Mouse (Mus musculus): ENCODE measurements at regions not wholly inside any gene's neighbourhood (a gene's known extent, or its start where the extent isn't known, plus 50 kb on each side); places are given as distances from the start of the nearest gene placed in this dataset.
"Not testable (repeated sequence)": the region's sequence is repeated elsewhere in the genome, so short reads cannot be mapped to it uniquely, and the experiment has no call there.

DNA sequence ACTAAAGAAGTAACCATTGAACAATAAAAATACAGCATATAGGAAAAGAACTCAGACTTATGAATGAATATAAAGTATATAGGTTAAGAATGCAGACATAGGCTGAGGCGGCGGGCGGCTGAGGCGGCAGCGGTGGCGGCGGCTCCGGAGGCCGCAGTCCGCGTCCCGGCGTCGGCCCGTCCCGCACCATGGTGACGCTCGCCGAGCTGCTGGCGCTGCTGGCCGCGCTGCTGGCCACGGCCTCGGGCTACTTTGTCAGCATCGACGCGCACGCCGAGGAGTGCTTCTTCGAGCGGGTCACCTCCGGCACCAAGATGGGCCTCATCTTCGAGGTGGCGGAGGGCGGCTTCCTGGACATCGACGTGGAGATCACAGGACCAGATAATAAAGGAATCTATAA is 757.6 kb upstream of the Kirrel3 start:
- not testable (repeated sequence) for DNase-seq (ENCODE audit: low spot score in 2 of 2)

DNA sequence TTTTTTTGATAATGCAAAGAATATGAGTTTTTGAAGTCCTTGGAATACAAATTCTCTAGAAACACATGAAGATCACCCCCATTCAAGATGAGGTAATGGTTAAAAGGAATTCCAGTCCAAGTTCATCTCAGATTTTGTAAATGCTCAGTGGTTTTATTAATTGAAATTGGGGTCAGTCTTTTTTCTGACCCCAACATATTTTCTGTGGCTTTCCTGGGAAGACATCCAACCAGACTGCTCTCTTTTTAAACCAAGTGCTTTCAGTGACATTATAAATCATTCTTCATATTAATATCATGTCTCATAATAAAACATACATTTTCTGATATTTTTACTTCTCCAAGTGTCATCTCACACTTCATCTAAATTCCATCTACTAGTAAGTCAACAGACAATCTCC is 725.0 kb upstream of the Kirrel3 start:
- no peak for DNase-seq (ENCODE audit: low spot score in 2 of 2)

DNA sequence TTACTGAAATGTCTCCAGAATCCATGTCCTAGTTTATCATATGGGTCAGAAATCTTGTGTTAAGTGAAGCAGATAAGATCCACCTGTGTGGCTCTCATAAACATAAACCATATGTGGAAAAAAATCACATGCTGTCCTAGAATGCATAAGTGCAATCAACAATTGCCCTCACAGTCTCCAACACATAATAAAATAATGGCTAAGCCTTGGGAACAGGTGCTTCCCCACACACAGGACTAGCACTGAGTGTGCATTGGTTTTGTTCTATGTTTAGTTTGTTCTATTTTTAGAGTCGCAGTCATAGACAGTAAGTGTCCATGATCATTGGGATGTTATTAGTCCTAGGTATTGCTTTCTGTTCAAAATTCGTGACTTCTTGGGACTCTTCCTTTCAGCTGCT is 719.5 kb upstream of the Kirrel3 start:
- DNase-seq (ENCODE audit: low spot score in 2 of 2), result no peak

DNA sequence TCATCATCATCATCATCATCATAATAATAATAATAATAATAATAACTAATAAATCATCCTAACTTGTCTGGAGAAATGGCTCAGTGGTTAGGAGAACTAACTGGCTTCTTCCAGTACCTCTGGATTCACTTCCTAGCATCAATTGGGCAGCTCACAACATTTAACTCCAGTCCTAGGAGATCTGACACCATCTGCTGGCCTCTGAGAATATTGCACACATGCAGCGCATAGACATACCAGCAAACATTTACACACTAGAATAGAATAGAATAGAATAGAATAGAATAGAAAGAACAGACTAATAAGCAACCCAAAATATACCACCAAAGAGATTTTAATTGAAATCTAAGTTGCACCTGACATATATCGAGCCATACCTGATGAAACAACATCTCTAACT is 715.9 kb upstream of the Kirrel3 start:
- DNase-seq (ENCODE audit: low spot score in 2 of 2), result no peak

DNA sequence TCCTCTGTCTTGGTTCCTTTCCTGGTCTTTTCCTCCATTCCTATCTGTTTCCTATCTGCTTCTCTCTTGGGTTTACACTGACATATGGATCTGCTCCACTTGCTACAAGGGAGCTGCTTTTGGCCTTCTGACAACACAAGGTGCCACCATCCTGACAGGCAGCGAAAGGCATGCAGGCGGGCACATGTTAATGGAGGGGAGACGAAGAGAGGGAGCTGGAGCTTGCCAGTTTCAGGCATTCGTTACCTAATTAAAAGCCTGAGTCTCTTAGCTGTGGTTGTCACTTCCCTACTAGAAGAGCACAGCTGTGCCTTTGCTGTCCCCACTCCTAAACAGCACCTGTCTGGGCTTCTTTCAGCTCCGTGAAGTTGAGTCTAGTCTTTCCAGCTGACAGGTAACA is 711.5 kb upstream of the Kirrel3 start:
- DNase-seq (ENCODE audit: low spot score in 2 of 2), result no peak

GRCm38 (mm10) chr9:33790617-33791016 is 695.1 kb upstream of the Kirrel3 start:
- DNase-seq (ENCODE audit: low spot score in 2 of 2), result no peak

- no peak for DNase-seq (ENCODE audit: low spot score in 2 of 2)
Measured at GRCm38 (mm10) chr9:33800250-33800649, 685.4 kb upstream of the Kirrel3 start.

DNA sequence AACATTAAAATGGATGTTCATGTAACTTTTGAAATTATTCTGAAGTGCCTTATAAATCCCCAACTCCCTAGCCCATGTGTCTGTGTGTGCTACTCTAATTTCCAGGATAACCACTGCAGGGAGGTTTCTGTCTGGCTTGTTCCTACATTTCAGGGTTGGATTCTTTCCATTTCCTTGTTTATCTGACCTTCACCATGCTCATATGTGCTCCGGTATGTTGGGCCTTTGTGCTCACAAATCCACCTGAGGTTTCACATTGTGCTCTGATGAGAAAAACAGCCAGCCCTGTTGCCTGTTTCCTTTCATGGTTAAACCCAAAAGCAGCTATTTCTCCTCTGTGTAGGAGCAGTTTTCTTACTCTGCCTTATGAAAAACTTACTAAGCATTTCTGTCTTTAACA is 684.9 kb upstream of the Kirrel3 start:
- DNase-seq (ENCODE audit: low spot score in 2 of 2), result no peak

DNA sequence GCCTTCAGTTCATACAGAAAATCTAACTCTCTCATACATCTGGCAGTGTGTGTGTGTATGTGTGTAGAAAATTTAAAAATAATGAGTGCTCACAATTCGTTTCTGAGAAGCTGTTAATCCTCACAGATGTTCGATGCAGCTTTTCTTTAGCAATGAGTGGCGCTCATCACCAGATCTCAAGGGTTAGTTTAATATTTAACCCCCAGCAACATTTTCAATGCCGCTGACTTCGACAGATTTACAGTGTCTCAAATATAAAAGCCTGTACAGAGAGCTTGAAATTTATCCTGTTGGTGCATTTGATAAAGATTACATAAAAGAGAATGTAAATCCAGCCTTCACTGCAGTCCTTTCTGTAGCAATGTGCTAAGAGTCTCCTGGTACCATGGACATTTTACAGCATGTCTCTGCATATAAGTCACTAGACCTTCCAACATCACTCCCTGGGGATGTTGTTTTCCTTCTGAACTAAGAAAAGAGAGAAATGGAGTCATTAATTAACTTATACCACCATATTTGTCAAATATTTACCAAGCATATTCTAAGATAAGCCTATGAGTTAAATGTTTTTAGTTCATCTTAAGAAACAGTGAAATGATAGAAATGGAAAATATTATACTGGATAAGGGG is 670.8 kb upstream of the Kirrel3 start:
- no peak for DNase-seq (ENCODE audit: low spot score in 2 of 2)

GRCm38 (mm10) chr9:33822574-33823394 is 662.9 kb upstream of the Kirrel3 start:
- DNase-seq (ENCODE audit: low spot score in 2 of 2), result no peak

GRCm38 (mm10) chr9:33826116-33826515 is 659.6 kb upstream of the Kirrel3 start:
- DNase-seq (ENCODE audit: low spot score in 2 of 2), result no peak

- DNase-seq (ENCODE audit: low spot score in 2 of 2), result no peak
Measured at GRCm38 (mm10) chr9:33827409-33827808, 658.3 kb upstream of the Kirrel3 start.

GRCm38 (mm10) chr9:33837666-33838380 is 647.9 kb upstream of the Kirrel3 start:
- DNase-seq (ENCODE audit: low spot score in 2 of 2), result no peak

DNA sequence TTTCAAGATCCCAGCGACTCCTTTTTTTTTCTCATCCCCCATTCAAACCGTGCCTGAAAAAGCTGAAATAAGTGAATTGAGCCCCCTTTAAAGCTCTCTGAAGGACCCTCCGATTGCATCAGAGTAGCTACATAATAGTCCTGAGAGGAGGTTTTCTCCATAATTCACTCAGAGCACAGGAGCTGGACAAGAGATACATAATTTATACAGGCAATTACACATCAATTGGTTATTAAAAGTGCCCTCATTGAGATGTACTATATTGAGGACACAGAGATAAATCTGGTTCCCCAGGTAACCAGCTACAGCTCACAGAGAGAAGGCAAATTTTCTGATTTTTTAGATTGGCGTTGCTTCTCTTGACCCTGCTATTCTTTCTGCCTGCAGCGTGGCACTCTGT is 636.1 kb upstream of the Kirrel3 start:
- no peak for DNase-seq (ENCODE audit: low spot score in 2 of 2)

DNA sequence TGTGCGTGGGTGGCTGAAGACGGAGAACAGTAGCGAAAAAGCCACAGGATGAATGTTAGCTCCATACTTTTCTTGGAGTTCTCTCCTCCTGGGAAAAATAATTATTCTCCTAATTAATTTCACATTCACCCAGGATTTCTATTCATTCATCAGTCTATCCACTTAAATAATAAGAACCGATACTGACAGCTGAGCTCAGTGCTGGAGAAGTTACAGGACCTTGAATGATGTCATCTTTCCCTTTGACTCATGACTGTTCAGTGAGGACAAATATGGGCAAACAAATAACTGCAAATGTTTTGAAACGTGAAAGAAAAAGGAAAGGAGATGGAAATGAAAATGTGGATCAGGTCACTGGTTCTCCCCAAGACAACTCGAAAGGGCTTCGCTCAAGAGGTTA is 635.7 kb upstream of the Kirrel3 start:
- DNase-seq (ENCODE audit: low spot score in 2 of 2), result no peak

DNA sequence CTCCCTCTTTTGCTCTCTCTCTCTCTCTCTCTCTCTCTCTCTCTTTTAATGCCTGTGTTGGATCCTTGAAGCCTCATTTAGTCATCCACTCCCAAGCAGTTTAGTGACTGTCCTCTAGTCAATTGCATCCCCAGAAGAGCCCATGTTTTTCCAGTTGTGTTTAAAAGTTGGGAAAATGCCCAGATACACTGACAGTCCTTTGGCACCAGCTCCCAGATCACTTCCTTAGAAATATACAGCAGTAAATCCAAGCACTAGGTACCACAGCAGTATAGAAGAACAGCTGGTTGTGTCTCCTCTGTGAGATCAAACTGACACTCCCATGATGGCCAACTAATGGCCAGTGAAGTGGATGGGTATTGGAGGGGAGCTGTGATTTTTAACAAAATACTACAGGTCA is 634.7 kb upstream of the Kirrel3 start:
- DNase-seq (ENCODE audit: low spot score in 2 of 2), result no peak

GRCm38 (mm10) chr9:33856169-33856568 is 629.5 kb upstream of the Kirrel3 start:
- peak; percentile 15 to 25 for DNase-seq (ENCODE audit: low spot score in 2 of 2)

DNA sequence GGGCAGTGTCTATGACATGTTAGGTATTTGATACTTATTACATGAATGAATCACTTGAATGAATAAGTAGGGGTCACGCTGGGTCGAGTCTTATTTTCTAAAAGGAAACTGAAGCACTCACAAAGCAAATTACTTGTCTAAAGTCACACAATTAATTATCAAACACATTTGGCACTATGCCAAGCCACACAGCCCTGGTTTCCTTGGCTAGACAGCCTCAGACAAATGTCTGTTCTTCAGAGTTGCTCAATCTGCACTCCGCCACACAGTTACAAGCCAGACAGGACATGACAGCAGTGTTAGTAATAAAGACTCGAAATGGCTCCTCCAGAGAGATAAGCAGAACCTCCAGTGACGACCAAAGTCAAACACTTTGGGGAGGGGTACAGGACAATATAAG is 627.2 kb upstream of the Kirrel3 start:
- peak in 1 of 2 experiments; percentile 34 for DNase-seq (ENCODE audit: low spot score in 2 of 2)

DNA sequence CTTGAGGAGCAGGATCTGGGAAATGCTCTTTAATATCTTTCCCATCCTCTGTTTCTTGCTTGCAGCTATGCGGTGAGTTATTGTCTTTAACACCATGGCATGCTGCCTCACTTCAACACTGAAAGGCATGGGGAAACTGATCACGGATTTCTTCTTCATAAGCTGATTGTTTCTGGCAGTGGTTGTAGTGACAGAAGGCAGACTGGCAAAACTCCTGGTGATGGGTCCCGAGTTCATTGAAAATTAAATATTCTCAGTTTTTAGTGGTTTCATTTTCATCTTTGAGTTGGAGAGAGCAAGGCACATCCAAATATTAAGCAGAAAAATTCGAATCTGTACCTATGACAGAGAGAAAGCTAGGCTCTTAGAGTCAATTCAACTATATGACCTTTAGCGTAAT is 617.0 kb upstream of the Kirrel3 start:
- no peak for DNase-seq (ENCODE audit: low spot score in 2 of 2)

DNA sequence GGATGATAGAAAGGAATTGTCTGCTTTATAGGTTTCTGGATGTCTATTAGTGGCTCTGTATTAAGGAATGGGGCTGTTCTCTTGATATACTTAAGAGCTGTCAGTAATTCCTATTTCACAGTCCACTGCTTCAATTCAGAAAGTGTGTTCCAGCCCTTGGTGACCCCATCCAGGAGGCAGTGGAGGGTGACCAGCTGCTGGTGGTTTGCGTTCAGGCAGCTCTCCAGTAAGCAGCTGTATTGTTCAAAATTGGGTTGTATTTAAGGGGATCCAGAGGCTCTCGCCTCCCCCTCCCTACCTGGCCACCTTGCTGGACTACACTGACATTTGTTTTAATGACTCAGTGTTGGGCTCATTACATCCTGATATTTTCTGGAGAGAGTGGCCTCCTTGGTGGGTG is 598.4 kb upstream of the Kirrel3 start:
- no peak for DNase-seq (ENCODE audit: low spot score in 2 of 2)

- no peak for DNase-seq (ENCODE audit: low spot score in 2 of 2)
Measured at GRCm38 (mm10) chr9:33892001-33892400, 593.7 kb upstream of the Kirrel3 start.

Data from adrenal gland, adult 18-20 months (tissue).